Mouse (Mus musculus): Measurements from ENCODE around the gene Tspan32.

Tspan32 gene

DNA sequence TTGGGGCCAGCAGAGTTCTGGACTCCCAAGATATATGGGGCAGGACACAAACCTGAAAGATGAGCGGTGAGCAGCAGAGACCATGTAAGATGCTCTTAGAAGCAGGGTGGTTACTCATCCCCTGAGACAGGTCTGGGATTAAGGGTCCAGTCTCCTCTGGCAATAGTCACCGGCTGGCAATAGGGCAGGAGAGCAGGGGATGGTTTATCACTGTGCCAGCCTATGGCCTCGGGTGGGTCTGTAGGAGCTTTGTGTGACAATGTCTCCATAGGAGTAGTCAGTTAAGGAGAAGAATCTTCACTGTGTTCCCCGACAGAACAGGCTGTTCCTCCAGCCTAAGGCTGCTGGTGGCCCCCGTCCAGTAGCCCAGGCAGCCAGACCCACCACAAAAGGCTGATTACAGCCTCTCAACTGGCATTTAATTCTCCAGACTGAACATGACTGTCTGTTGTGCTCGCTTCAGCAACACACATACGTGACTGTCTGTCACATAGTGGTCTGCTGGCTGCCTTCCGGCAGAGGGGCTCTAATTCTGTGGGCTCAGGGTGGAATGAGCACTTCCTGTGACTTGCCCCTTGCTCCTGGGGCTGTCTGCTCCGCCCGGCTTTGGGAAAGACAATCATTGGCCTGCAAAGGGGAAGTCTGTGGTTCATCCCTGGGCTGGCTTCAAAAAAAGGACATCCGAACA, 50.8 kb downstream of the Tspan32 start:
- DNase-seq: peak; percentile 12

DNA sequence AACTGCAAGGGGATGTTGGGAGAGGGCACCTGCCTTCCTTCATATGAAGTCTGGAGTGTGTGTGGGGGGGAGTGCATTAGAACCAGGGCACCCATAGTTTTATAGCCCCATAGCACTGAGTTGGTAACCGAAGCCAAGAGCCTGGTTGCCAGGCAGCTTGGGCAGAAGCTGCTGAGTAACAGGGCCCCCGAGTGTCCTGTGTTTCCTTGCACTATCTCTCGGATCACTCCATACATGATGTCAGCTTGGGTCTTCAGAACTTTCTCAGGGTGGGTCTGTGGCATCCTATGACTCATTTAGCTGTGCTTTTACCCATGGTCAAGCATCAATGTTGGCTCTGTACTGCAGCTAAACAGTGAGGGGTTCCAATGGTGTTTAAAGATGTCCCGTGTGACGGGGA, 52.2 kb downstream of the Tspan32 start:
- DNase-seq: peak; percentile 20

DNA sequence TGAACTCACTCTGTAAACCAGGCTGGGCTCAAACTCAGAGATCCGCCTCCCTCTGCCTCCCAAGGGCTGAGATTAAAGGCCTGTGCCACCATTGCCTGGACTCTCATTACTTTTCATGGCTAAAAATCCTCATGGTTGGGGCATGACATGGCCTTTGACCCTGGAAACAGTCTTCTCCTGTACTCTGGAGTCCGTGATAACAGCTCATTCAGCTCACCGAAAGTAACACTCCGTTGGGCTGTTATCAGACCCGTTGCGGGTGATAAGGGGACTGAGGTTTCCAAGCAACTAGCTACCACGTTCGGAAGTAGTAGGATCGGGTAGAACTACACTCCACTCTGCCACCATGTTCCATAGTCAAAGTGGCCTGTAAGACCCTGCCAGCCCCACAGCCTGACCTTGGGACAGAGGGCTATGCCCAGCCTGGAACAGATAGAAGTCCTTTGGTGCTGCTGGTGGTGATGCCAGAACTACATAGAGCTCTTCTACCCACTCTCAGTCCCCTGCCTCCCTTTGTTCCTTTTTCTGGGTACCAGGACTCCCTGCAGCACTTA, 52.9 kb downstream of the Tspan32 start:
- DNase-seq: peak; percentile 18

DNA sequence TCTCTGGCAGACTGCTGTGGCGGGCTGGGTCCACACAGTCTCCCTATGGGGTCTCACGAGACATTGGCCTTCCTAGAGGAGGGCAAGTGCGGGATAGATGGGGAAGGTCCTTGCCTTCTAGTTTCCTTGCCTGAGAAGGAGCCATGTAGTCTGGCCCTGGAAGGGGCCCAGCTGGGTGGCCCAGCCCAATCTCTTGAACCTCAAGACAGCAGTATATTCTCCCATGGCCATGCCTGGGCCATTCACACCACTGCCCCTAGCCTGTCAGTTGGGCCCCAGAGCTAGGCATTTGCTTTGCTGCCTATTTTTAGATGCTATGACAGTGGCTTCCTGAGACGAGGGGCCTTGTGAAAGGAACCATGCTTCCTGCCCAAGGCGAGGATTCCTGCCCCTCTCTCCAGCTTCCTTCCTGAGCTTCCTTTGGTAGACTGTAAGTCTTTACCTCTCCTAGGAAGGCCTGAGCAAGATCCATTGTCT, 53.4 kb downstream of the Tspan32 start:
- DNase-seq: peak; percentile 22

DNA sequence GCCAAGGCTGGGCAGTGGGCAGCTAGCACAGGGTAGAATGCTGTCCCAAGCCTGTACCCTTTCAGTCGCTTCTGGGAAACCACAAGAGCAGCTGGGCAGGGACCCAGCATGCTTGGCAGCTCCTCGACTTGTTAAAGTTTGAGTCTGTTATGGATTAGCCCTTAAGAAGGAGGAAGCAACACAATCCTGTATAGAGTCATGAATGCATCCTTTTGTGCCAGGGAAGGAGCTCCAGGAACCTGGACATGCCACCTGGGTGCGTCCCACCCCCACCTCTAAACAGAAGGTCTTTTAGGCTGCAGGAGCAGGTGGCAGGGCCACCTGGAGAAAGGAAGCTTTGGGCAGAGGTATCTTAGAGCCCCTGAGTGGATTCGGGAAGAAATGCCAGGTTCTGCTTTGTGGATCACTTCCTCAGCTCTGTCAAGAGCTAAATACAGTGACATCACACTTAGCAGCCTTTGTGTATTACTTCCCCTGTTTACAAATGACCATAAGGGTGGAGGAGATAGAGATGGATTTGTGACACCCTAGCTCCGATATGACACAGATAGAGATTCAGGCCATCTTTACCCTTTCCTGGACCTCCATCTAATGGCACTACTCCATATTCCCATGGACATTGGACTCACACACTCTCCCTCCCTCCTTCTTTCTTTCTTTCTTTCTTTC, 54.5 kb downstream of the Tspan32 start:
- peak; percentile 65 for DNase-seq

DNA sequence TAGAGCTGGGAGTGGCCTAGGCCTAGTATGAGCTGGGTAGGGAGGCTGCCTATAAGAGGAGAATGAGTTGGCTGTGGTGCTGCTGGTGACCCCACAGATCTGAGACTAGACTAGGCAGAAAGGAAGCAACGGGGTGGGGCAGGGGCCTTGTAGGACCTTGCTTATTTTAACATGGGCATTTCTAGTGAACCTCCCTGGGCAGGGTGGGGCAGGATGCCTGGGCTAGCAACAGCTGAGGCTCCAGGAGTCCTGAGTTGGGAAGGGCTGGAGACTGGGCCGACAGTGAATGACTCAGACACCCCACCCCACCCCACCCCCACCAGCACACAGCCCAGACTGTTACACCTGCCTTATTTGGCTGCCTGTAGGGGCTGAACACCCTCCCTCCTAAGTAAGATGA, 57.9 kb downstream of the Tspan32 start:
- peak; percentile 13 for DNase-seq

DNA sequence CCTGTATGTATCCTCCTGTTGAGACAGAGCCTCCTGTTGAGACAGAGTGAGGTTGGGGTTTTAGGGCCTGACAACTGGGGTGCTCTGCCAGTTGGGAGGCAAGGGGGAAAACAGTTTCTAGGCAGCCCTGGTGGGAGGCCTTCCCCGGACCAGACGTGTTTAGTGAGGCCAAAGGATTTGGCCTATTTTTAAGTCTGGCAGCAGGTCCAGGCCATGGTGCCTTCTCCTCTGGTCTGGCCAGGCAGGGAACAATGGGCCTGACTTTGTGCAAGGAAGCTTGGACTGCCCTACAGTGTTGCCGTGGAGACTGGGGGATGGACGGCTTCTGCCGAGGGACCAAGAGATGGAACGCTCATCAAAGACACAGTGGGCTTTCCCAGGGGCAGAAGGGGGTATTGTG, 59.4 kb downstream of the Tspan32 start:
- peak; percentile 34 for DNase-seq

DNA sequence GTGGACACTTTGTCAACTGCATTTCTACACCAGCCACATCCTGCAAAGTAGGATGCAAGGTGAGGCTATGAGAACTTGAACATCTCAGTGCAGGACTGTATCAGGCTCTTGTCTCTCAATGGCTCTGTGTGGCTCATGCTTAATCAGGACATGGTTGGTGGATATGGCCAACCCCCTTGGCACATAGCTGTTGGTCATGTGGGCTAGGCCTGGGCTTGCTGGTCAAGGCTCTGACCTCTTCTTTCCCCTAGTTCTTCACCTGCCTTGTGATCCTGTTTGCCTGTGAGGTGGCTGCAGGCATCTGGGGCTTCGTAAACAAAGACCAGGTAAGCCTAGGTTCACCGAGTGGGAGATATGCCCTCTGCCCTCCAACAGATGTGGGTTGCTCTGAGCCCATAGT, 60.8 kb downstream of the Tspan32 start:
- peak; percentile 24 for DNase-seq

DNA sequence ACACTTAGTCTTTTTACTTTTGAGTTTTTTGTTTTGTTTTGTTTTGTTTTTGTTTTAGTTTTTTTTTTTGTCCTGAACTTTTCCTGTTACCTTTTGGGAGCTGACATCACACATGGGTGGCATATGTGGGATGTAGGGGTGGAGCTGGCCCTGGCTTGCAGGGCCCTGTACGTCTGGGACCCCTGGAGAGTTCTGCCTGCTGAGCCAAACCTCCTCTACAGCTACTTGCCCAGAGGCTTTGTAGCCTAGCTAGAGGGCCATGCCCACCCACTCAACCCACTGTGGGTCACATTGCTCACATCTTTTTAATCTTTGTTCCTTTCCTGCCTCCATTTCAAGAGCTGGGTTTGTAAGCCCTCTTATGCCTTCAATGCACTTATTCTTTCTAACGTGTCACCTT, 62.6 kb downstream of the Tspan32 start:
- peak; percentile 60 for DNase-seq

DNA sequence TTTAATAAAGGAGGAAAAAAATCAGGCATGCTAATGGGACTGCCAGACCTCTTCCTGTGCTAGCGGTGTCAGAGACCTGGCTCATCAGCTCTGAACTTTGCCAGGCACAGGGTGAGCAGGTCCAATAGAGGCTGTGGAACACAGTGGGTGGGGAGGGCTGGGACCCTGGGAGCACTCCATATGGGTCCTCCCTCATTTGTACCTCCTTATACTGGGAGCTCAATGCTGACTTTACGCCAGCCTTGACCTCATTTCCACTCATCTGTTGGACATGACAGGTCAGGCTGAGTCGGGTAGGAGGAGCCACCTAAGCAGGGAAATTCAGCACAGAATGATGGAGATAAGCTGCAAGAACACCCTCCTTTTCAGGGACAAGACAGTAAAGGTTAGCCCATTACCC, 63.1 kb downstream of the Tspan32 start:
- peak; percentile 67 for DNase-seq

DNA sequence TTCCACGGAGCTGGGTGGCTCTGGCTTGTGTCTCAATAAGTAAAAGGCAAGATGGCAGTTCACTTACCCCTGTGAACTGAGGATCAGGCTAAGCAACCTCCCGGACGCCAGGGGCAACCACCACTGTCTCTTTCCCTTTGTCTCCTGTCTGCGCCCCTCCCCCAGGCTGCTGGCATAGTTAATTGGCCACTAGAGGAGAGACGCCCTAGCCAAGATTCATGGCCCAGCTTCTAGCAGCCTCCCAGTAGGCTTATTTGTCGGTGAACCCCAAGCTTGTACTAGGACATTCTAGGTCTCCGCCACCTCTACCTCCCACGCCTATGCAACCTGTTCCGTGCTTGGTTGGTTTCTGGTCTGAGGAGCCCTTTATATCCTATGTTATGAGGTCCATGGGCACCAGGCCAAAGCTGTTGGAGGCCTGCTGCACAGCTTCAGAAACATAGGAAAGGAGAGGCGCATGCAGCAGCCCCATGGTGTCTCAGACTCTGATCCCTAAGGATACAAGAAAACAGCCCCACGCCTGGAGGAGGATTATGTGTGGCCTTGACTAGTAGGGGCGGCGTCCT, 63.6 kb downstream of the Tspan32 start:
- DNase-seq: peak; percentile 86

DNA sequence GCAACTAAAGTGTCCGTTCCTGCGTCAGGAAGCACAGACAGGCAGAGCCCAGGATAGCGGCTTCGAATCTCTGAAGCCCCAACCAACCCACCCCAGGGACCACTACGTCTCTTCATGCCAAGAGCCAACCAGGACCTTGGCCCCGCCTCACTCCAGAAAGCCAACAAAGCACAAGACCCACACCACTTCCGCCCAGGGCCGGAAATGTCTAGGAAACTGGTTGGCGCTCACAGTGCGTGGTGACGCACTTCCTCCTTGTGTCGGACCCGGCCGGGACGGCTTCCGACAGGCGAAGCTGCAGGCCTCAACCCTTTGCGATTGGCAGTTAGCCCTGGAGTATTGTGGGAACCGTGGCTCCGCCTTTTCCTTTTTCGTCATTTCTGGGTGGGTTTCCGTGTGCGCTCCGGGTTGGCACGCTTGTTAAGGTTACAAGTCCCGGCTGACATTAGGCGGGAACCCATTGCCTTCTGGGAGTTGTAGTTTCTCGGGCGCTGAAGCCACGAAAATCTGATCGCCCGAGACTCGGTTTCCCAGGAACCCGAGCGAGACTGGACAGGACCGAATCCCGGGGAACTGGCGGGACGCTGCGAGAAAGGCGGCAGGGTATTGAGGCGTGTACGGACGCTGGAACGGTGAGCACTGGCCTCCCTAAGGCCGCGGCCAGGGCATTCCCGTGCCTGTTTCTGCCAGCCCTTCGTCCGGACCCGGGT, 64.2 kb downstream of the Tspan32 start, which contains the start of gene Tssc4:
Gene Tssc4 (plus strand): TSS at position 368 of the 710 bp plus-strand sequence.
- peak; percentile 99 for DNase-seq

Measured in cerebellum, adult 9-10 months (tissue).